ENCODE assay signal across 18 mouse cellular contexts in the genomic region with DNA sequence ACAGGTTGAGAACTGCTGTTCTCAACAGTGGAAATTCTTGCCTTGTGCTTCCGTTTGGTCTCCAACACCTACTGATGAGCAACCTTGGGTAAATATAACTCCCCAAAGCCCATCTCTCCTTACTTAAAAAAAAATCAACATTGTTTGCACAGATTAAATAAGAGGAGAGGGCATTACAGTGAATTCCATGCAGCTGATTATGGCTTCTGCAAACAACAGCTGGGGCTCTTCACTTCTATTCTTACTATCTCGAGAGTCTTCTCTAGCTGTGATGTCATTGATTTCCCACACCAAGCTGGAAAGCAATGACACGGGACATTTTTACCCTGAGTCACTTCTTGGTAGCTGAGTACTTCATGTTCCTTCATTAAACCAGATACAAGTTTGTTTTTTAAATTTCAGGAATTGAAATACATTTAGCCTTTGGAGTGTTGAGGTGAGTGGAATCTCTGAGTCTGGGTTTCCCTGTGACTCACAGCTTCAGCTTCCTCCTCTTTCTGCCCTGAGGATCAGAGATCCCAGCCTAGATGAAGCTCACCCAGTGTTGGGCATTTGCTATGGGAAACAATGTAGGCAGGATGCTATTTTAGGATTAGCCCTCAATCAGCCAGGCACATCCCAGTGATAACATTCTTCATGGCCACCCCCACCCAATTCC. TPM values are rescaled to one million over a fixed set of nuclear protein-coding genes. Genes with fewer than 3 reads are reported as not detected.
DNase-seq lines count a peak whose midpoint lies in the region; ATAC-seq lines count a peak whose summit lies in the region.
"Had no signal": no experiment of that assay in that cellular context is flagged by ENCODE, and none has a peak within 500 bp of the region (broad histone marks: within the 10 kb centered on the region; RNA-seq: fewer than 3 reads in every experiment).

No protein-coding gene starts in this region.

- H3K9me3 ChIP-seq in heart, embryonic 15.5 days (replicated peaks): no peaks in the 10 kb centered on the region
- H3K9me3 ChIP-seq: hindbrain, embryonic 15.5 days had no signal

- ATAC-seq in heart, embryonic 15.5 days (replicated peaks; ENCODE audit: insufficient number of reproducible peaks, insufficient read depth, low FRiP score, low read depth): no peak
- ATAC-seq: intestine, postnatal 0 days; midbrain, embryonic 16.5 days had no signal

- H3K9ac ChIP-seq in heart, embryonic 15.5 days: no peak overlapping the region
- H3K9ac ChIP-seq: hindbrain, embryonic 15.5 days had no signal

- peaks cover 2% of the 10 kb centered on the region; the same call in 1 of the 2 replicates for H3K4me1 ChIP-seq in brown adipose tissue, adult 24 weeks (ENCODE audit: control insufficient read depth, insufficient read depth, insufficient read length, low read length)
- H3K4me1 ChIP-seq in heart, embryonic 15.5 days (replicated peaks): peaks cover 13% of the 10 kb centered on the region
- H3K4me1 ChIP-seq: hindbrain, embryonic 15.5 days had no signal

- H3K36me3 ChIP-seq in heart, embryonic 15.5 days: no peaks in the 10 kb centered on the region
- H3K36me3 ChIP-seq: embryonic facial prominence, embryonic 10.5 days; hindbrain, embryonic 15.5 days had no signal

- WGBS in heart, embryonic 15.5 days: 20% methylated on average over 3 of the region's 3 CpGs

- H3K4me2 ChIP-seq in heart, embryonic 15.5 days: no peak overlapping the region
- H3K4me2 ChIP-seq: hindbrain, embryonic 15.5 days; liver, embryonic 11.5 days had no signal

- no peak overlapping the region for H3K4me3 ChIP-seq in brown adipose tissue, adult 24 weeks (ENCODE audit: insufficient read depth, low read depth, low read length)
- H3K4me3 ChIP-seq in heart, embryonic 15.5 days: no peak overlapping the region
- H3K4me3 ChIP-seq: embryonic facial prominence, embryonic 10.5 days; hindbrain, embryonic 15.5 days had no signal

- no peaks in the 10 kb centered on the region for H3K27me3 ChIP-seq in heart, embryonic 15.5 days
- H3K27me3 ChIP-seq: hindbrain, embryonic 15.5 days had no signal

- 0 out of 2 replicates have a peak overlapping the region, but pooled peaks have one; percentile 24 for H3K27ac ChIP-seq in brown adipose tissue, adult 24 weeks (replicated peaks; ENCODE audit: low read depth, low read length)
- peak overlapping the region; percentile 48 for H3K27ac ChIP-seq in heart, embryonic 15.5 days
- H3K27ac ChIP-seq: embryonic facial prominence, embryonic 10.5 days; hindbrain, embryonic 15.5 days had no signal

- peak; percentile 53 to 72 for DNase-seq in lung, adult 18-20 months
- no peak for DNase-seq in lung, postnatal 4 days
- peak; percentile 15 for DNase-seq in skeletal muscle tissue, adult 2 months (ENCODE audit: low read depth, low spot score)
- DNase-seq in spleen, adult 12 weeks (ENCODE audit: low spot score): no peak
- DNase-seq in thymus, postnatal 10 days (ENCODE audit: low spot score in 2 of 2): no peak
- DNase-seq: cerebellum, adult 11 months; cerebellum, postnatal 36 days; gastrocnemius, postnatal 36 days; kidney, postnatal 14 days; left cerebral cortex, postnatal 4 days; thymus, adult 18-20 months had no signal

RNA-seq across cellular contexts. Expression of gene Zfp697, which starts 8.1 kb away (rescaled TPM):
- polyA plus RNA-seq in brown adipose tissue, adult 24 weeks (2012; ENCODE audit: insufficient read depth, insufficient read length, missing spikeins): 3.3 and 5.7 TPM in 2 replicates
- 7.7 and 9.9 TPM in 2 replicates for polyA plus RNA-seq in heart, embryonic 15.5 days (2015; fragmentation: Nextera tagmentation; extraction: Ambion mirVana)

RNA-seq across cellular contexts. Expression of gene Phgdh, which starts 34.4 kb away (rescaled TPM):
- 21.5 and 44.2 TPM in 2 replicates for polyA plus RNA-seq in brown adipose tissue, adult 24 weeks (2012; ENCODE audit: insufficient read depth, insufficient read length, missing spikeins)
- 59.7 and 123 TPM in 2 replicates for polyA plus RNA-seq in heart, embryonic 15.5 days (2015; fragmentation: Nextera tagmentation; extraction: Ambion mirVana)

Comparison
In these comparisons a context has a peak if more than half of its experiments do, and no peak if none do; other contexts are left out.
1. DNase-seq: peak in lung, adult 18-20 months (2 of 2) and skeletal muscle tissue, adult 2 months (single experiment); none in lung, postnatal 4 days (0 of 2), spleen, adult 12 weeks (single experiment) and thymus, postnatal 10 days (0 of 2).